Mouse (Mus musculus) MEL (cell line): Measurements from ENCODE around the gene Cnksr1.

Experiments used
- CHD1 ChIP-seq: IDR thresholded peaks from 2 replicates; pipeline ENCODE4 v1.6.1; 2012; ENCODE audit warnings: low read depth, mild to moderate bottlenecking, inconsistent platforms, low read length, improper control_type of control experiment
- CHD2 ChIP-seq: IDR thresholded peaks from 2 replicates; pipeline ENCODE4 v1.6.1; 2011; ENCODE audit warnings: low read length, improper control_type of control experiment
- CTCF ChIP-seq, 3 experiments: IDR thresholded peaks in 2 of 3; conservative IDR thresholded peaks in 1 of 3; 2 replicates each; pipeline ENCODE4 v1.5.1; 2011 to 2012; ENCODE audit warnings: low read length in 3 of 3, low read depth in 2 of 3, mild to moderate bottlenecking in 2 of 3, improper control_type of control experiment in 1 of 3, inconsistent platforms in 1 of 3, mixed read lengths in 1 of 3, moderate library complexity in 1 of 3; ENCODE audit not compliant: control insufficient read depth in 1 of 3, insufficient read depth in 1 of 3, poor library complexity in 1 of 3, severe bottlenecking in 1 of 3
- E2F4 ChIP-seq: IDR thresholded peaks from 2 replicates; pipeline ENCODE4 v1.6.1; 2011; ENCODE audit warnings: low read depth, low read length, improper control_type of control experiment, borderline replicate concordance
- EP300 ChIP-seq, 2 experiments: IDR thresholded peaks; 2 replicates each; pipeline ENCODE4 v1.6.1; 2011; ENCODE audit warnings: improper control_type of control experiment in 2 of 2, low read length in 2 of 2, low read depth in 1 of 2, mild to moderate bottlenecking in 1 of 2
- GATA1 ChIP-seq: IDR thresholded peaks from 2 replicates; pipeline ENCODE4 v1.6.1; 2011; ENCODE audit warnings: low read depth, low read length, improper control_type of control experiment
- MAFK ChIP-seq: IDR thresholded peaks from 2 replicates; pipeline ENCODE4 v1.6.1; 2011; ENCODE audit warnings: low read depth, mild to moderate bottlenecking, low read length, improper control_type of control experiment, borderline replicate concordance
- MAX ChIP-seq: IDR thresholded peaks from 2 replicates; pipeline ENCODE4 v1.6.1; 2011; ENCODE audit warnings: low read length, improper control_type of control experiment
- MEF2A ChIP-seq: IDR thresholded peaks from 2 replicates; pipeline ENCODE4 v1.6.1; 2014; ENCODE audit warnings: low read depth, mild to moderate bottlenecking, inconsistent platforms, low read length, improper control_type of control experiment; ENCODE audit not compliant: poor library complexity, insufficient replicate concordance, severe bottlenecking; ENCODE audit errors: extremely low read depth
- MYB ChIP-seq: IDR thresholded peaks from 2 replicates; pipeline ENCODE4 v1.6.1; 2011; ENCODE audit warnings: mild to moderate bottlenecking, low read depth, low read length, improper control_type of control experiment
- POLR2A ChIP-seq, 2 experiments: IDR thresholded peaks; 2 replicates each; pipeline ENCODE4 v1.6.1; 2011 to 2012; ENCODE audit warnings: low read length in 2 of 2, mild to moderate bottlenecking in 2 of 2, control low read depth in 1 of 2, improper control_type of control experiment in 1 of 2, low read depth in 1 of 2, moderate library complexity in 1 of 2; ENCODE audit not compliant: control insufficient read depth in 1 of 2, insufficient read depth in 1 of 2, poor library complexity in 1 of 2
- TBP ChIP-seq: IDR thresholded peaks from 2 replicates; pipeline ENCODE4 v1.8.0; 2011; ENCODE audit warnings: low read depth, low read length, improper control_type of control experiment
- UBTF ChIP-seq: IDR thresholded peaks from 2 replicates; pipeline ENCODE4 v1.6.1; 2012; ENCODE audit warnings: low read depth, mild to moderate bottlenecking, inconsistent platforms, low read length, improper control_type of control experiment, moderate library complexity, borderline replicate concordance; ENCODE audit not compliant: insufficient read depth

DNA sequence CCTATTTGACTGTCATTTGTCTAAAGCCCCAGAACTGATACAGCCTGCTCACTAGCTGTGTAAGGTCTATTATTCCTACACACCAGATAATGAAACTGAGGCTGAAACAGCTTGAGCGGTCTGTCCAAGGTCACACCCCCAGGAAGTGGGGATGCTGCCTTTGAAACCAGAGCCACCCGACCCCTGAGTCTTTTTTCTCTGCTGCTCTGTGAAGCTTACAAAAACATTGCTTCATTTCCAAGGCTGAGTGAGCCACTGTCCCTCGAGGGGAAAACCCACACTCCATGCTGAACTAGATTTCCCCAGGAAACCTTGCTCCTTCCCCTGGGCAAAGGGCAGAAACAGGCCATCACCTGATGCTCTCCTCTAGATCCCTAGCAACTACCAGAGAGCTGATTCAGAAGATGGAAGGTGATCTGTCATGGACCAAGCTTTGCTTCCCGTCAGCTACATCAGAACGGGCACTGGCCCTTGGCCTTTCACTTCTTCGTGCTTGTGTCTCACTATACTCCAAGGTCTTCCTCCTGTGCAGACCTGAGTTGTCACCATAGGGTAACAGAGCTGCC is 31.6 kb downstream of the Cnksr1 start:
- TF ChIP-seq MAFK (no peak), CHD1 (no peak), TBP (no peak), CTCF (IDR thresholded peaks at IDR 0.05 in 2 of 3, conservative IDR thresholded peaks at IDR 0.05 in 1 of 3; ENCODE audit: control insufficient read depth in 1 of 3, insufficient read depth in 1 of 3, low read depth in 2 of 3, low read length in 3 of 3, poor library complexity in 1 of 3, severe bottlenecking in 1 of 3) (no peak), MAX (no peak), POLR2A (IDR thresholded peaks at IDR 0.05; ENCODE audit: control insufficient read depth in 1 of 2, insufficient read depth in 1 of 2, low read depth in 1 of 2, low read length in 2 of 2, poor library complexity in 1 of 2) (no peak), CHD2 (no peak), UBTF (no peak), E2F4 (no peak), MYB (no peak), GATA1 (no peak), EP300 (IDR thresholded peaks at IDR 0.05; ENCODE audit: low read depth in 1 of 2, low read length in 2 of 2) (no peak), MEF2A (no peak)
